Mouse (Mus musculus): ENCODE results near the gene Gm20532.

DNA sequence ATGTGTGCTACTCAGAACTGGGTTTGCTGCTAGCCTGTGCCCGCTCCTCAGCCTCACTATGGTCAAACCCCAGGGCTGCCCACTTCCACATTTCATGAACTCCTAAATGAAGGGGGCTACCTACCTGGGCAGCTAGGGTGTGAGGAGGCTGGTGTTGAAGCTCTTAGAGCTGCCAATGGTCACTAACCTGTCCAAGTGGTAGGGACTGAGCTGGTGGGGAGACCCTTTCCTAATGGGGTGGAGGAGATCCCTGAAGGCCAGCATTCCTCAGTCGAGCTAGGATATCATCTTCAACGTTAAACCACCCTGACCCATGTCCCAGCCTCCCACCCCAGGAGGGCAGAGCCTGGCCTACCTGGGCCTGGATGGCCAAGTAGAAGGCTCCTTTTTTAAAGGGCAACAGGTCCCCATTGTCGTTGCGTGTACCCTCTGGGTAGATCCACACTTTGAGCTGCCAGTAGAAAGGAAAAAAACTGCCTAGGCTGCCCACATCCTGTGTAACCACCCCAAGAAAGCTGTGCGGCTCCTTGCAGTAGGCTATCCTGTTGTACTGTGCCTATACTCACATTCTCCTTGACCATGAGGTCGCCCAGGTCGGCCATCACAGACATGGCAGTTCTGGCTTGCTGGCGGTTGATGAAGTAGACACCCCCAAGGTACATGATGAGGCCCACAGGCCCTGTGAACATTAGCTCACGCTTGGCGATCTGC is 9.4 kb downstream of the Gm20532 start:
- TF ChIP-seq CTCF (IDR thresholded peaks at IDR 0.05; ENCODE audit: control insufficient read depth, insufficient read depth, low read length) (no peak), POLR2A (IDR thresholded peaks at IDR 0.05; ENCODE audit: borderline replicate concordance, control insufficient read depth, low read depth, low read length) (no peak)
